Mouse (Mus musculus) cortical plate, adult 2 months (tissue): ENCODE results near the gene Pxk.

Experiments
- CTCF ChIP-seq: fragments of 200-500 bp; IDR thresholded peaks from 2 replicates; pipeline ENCODE4 v1.5.1; 2011; ENCODE audit warnings: mild to moderate bottlenecking, control low read depth, low read length; ENCODE audit not compliant: insufficient read depth; ENCODE audit errors: extremely low read depth
- POLR2A ChIP-seq: fragments of 200-500 bp; IDR thresholded peaks from 2 replicates; pipeline ENCODE4 v1.6.1; 2011; ENCODE audit warnings: mild to moderate bottlenecking, low read length, control low read depth; ENCODE audit not compliant: insufficient read depth; ENCODE audit errors: extremely low read depth

- TF ChIP-seq CTCF, result no peak
- TF ChIP-seq POLR2A, result no peak
Measured at GRCm38 (mm10) chr14:8141131-8141530, 43.1 kb downstream of the Pxk start.
